Mouse (Mus musculus) urinary bladder, postnatal 36 days (tissue): ENCODE measurements around the gene Selenbp1.
A peak's percentile ranks its signal among the peaks of the same experiment; 100 is the strongest.

Source experiments
- DNase-seq, 2 experiments: peaks; one replicate each; pipeline ENCODE4 v3.0.0; 2022; ENCODE audit warnings: low spot score in 2 of 2, mixed read lengths in 1 of 2

Selenbp1 gene

DNA sequence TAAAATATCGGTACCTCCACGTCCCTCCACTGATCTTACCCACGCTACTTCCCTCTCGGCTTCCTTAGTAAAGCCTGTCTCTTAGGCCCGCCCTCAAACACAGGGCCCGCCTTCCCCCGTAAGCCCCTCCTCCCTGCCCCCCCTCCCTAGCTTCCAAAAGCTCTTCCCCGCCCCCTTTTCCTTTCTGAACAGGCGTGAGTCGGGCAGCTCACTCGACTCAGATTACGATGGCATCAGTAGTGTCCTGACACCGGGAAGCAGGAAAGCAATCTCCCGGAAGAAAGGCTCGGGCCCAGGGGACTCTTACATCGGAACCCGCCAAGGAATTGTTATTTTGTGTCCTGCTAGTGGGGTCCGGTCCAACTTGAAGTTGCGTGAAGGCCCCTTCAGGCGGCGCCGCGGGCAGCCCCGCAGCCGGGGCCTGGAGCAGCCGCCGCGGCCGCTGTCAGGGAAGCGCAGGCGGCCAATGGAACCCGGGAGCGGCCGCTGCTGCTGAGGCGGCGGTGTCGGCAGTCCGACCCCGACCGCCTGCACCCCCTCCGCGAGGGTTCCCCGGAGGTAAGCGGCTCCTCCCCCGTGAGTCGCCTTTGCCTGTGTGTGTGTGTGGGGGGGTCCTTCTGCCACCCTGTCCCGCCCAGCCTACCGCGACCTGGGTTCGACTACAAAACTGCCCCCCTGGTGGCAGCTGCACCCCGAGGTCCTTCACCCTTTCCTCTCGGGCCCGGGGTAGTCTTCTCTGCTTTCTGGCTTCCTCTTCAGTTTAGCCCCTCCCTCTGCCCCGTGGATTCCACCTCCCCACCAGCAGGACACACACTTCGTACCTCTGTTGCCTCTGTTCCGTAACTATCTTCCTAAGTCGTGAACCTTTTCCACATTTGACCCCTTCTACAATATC, 41.9 kb downstream of the Selenbp1 start, which contains the start of gene Pi4kb:
Gene Pi4kb, plus strand, starts transcription at position 204 of the 895 bp plus-strand sequence.
- peak; percentile 83 to 84 for DNase-seq

GRCm38 (mm10) chr3:94984312-94984711, 51.5 kb downstream of the Selenbp1 start:
- peak in 1 of 2 experiments; percentile 40 for DNase-seq

DNA sequence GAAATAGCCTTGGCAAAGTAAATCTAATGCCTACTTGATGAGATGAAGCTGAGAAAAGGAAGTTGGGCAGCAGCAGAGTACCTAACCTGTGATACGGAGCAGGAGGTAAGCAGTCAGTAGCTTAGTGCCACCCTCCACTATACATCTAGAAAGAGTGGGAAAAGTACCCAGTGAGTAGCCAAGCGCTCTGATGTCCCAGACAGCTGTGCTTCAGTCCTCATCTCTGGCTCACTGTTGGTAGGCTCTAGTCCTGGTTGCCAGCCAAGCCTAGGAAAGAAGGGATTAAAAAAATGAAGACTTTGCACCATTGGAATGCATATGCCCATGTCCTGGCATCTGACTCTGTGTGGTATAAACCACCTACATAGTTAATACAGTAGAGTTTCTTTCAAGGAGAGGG, 52.7 kb downstream of the Selenbp1 start:
- no peak for DNase-seq

DNA sequence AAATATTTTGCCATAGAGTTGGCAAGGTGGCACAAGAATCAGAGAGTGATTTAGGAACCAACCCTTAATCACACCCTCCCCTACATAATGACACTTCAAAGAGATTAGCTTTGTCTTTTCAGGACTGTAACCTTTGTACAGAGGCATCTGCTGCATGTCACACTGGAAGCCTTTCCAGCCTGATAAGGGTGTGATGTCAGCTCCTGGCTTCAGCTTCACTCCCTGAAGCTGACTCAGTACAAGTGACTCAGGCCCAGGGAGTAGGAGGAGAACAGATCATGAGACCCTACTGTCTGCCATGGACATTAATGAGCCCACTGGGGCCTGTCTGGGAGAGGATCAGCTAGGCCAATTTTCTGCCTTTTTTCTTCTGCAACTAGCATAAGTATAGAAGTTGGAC, 54.7 kb downstream of the Selenbp1 start:
- peak; percentile 65 to 80 for DNase-seq

DNA sequence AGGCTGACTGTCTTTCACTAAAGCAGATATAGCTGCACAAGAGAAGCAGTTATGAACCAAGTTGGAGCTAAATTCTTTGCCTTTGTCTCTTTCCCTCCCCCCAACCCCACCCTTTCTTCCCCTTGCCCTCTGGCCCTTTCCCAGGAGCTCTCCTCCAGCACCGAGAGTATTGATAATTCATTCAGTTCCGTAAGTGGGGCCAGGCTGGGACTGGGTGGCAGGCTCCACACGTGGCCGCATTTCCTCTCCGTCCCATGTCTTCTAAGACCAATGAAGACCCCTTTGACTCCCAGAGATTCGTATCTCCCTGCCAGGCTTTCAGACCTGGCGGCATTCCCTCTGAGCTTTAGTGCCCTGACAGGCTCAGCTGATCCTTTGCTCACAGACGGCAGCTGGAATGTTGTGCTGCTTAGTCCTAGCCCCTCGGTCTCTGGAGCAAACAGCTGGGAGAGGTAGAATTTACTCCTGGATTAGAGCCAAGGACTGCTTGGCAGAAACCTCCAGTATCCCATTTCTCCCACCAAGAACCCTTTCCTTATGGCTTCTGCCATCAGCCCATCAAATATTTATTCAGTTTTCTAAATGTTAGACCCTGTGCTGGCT, 56.4 kb downstream of the Selenbp1 start:
- no peak for DNase-seq
